Mouse (Mus musculus): Measurements from ENCODE around the gene Erp44. TPM values are rescaled to one million over a fixed set of nuclear protein-coding genes. Genes with fewer than 3 reads are reported as not detected.
A peak's percentile ranks its signal among the peaks of the same experiment; 100 is the strongest.

Gene Erp44
- polyA plus RNA-seq, 1 experiment = 6.5 TPM

DNA sequence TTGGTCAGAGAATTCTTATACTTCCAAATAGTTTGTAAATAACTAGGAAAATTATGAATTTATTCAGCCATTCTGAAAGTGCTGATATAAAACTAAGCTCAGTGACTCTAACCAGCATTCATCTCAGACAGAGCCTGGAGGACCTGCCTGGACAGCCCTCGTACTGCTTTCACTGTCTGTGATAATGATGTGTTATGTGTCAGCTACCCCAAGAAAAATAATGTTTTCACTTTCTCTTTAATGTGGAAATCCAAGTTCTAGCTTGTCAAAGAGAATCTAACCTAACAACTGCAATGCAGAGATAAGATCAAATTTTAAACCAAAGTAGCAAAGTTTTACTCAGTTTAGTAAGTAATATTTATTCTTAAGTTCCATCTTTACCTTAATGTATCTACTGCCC lies 35.6 kb downstream of the Erp44 start:
- no peak for DNase-seq (ENCODE audit: low read depth in 1 of 2, low spot score in 2 of 2)
- WGBS = 33% methylated on average over 1 of the region's 1 CpGs
- peak overlapping the region; percentile 72; the same call in 1 of the 2 replicates for H3K27ac ChIP-seq (ENCODE audit: insufficient read depth, low read length)
- H3K36me3 ChIP-seq (ENCODE audit: control insufficient read depth, insufficient read depth, low read length) = peaks cover 1% of the 10 kb centered on the region; the same call in 1 of the 2 replicates
- H3K4me3 ChIP-seq (ENCODE audit: extremely low read depth, insufficient read depth, insufficient read length) = no peak overlapping the region
- TF ChIP-seq POLR2A (IDR thresholded peaks at IDR 0.05; ENCODE audit: low read depth, low read length) (no peak), CTCF (IDR thresholded peaks at IDR 0.05; ENCODE audit: extremely low read depth, insufficient read depth, insufficient read length, insufficient replicate concordance) (no peak)
- peaks cover 8% of the 10 kb centered on the region; the same call in 1 of the 2 replicates for H3K4me1 ChIP-seq (ENCODE audit: control insufficient read depth, insufficient read depth, insufficient read length)
- no peaks in the 10 kb centered on the region for H3K27me3 ChIP-seq (ENCODE audit: control insufficient read depth, insufficient read depth, low read length)

GRCm38 (mm10) chr4:48242482-48242881 lies 36.9 kb downstream of the Erp44 start:
- WGBS = 41% methylated on average over 4 of the region's 4 CpGs

DNA sequence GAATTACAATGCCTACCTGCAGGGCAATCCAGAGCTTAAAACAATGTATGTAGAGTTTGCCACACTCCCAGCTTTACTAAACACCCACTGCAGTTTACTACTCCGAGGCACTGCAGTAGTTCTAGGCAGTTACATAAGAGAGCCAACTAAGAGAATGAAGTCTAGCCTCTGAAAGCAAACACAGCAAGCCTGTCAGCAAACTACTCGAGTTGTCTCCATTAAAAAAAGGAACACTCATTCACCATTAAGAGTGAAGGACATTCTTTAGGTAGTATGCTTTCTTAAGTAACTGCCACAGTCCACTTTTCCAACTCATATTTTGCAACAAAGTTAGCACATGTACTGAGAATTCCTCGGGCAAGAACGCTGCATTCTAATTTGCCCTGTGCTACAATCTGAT lies 40.3 kb downstream of the Erp44 start:
- Histone ChIP-seq H3K27ac (ENCODE audit: insufficient read depth, low read length) (no peak overlapping the region), H3K36me3 (ENCODE audit: control insufficient read depth, insufficient read depth, low read length) (peaks cover 5% of the 10 kb centered on the region; the same call in 1 of the 2 replicates), H3K27me3 (ENCODE audit: control insufficient read depth, insufficient read depth, low read length) (no peaks in the 10 kb centered on the region), H3K4me1 (ENCODE audit: control insufficient read depth, insufficient read depth, insufficient read length) (peaks cover 6% of the 10 kb centered on the region; the same call in 1 of the 2 replicates), H3K4me3 (ENCODE audit: extremely low read depth, insufficient read depth, insufficient read length) (no peak overlapping the region)
- TF ChIP-seq CTCF (IDR thresholded peaks at IDR 0.05; ENCODE audit: extremely low read depth, insufficient read depth, insufficient read length, insufficient replicate concordance) (no peak), POLR2A (IDR thresholded peaks at IDR 0.05; ENCODE audit: low read depth, low read length) (no peak)
- WGBS = 86% methylated on average over 4 of the region's 4 CpGs
- DNase-seq (ENCODE audit: low read depth in 1 of 2, low spot score in 2 of 2) = no peak

More at GRCm38 (mm10) chr4:48242482-48242881, 36.9 kb downstream of the Erp44 start:
- peak overlapping the region; percentile 23; the same call in 1 of the 2 replicates for H3K27ac ChIP-seq (ENCODE audit: insufficient read depth, low read length)
- H3K36me3 ChIP-seq (ENCODE audit: control insufficient read depth, insufficient read depth, low read length) = peaks cover 1% of the 10 kb centered on the region; the same call in 1 of the 2 replicates
- no peaks in the 10 kb centered on the region for H3K27me3 ChIP-seq (ENCODE audit: control insufficient read depth, insufficient read depth, low read length)
- no peak overlapping the region; the same call in 1 of the 2 replicates for H3K4me3 ChIP-seq (ENCODE audit: extremely low read depth, insufficient read depth, insufficient read length)
- H3K4me1 ChIP-seq (ENCODE audit: control insufficient read depth, insufficient read depth, insufficient read length) = peaks cover 8% of the 10 kb centered on the region; the same call in 1 of the 2 replicates
- TF ChIP-seq CTCF (IDR thresholded peaks at IDR 0.05; ENCODE audit: extremely low read depth, insufficient read depth, insufficient read length, insufficient replicate concordance) = no peak
- TF ChIP-seq POLR2A (IDR thresholded peaks at IDR 0.05; ENCODE audit: low read depth, low read length) = no peak
- peak; percentile 55 to 63 for DNase-seq (ENCODE audit: low read depth in 1 of 2, low spot score in 2 of 2)

DNA sequence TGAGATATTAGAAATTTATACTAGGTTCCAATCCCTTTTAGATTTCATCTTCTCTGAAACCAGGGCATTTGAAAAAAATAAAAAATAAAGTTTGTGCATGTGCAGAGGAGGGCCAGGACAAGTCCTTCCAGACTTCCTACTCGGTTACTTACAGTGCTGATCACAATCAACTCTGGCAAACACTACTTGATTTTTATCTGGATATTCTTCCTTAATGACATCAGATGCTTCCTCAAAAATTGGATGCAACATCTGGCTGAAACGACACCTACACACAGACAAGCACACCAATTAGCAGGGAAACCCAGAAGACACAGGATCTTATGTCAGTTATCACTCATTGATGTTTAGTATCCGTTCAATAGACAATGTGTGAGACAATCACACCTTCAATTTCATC lies 42.6 kb downstream of the Erp44 start:
- H3K36me3 ChIP-seq (ENCODE audit: control insufficient read depth, insufficient read depth, low read length) = peaks cover 5% of the 10 kb centered on the region; the same call in 1 of the 2 replicates
- H3K4me1 ChIP-seq (ENCODE audit: control insufficient read depth, insufficient read depth, insufficient read length) = no peaks in the 10 kb centered on the region
- no peaks in the 10 kb centered on the region for H3K27me3 ChIP-seq (ENCODE audit: control insufficient read depth, insufficient read depth, low read length)
- no peak for DNase-seq (ENCODE audit: low read depth in 1 of 2, low spot score in 2 of 2)
- no peak for TF ChIP-seq CTCF (IDR thresholded peaks at IDR 0.05; ENCODE audit: extremely low read depth, insufficient read depth, insufficient read length, insufficient replicate concordance)
- TF ChIP-seq POLR2A (IDR thresholded peaks at IDR 0.05; ENCODE audit: low read depth, low read length) = no peak
- 85% methylated on average over 3 of the region's 3 CpGs for WGBS
- H3K27ac ChIP-seq (ENCODE audit: insufficient read depth, low read length) = no peak overlapping the region
- H3K4me3 ChIP-seq (ENCODE audit: extremely low read depth, insufficient read depth, insufficient read length) = no peak overlapping the region

- Histone ChIP-seq H3K27ac (ENCODE audit: insufficient read depth, low read length) (no peak overlapping the region), H3K4me1 (ENCODE audit: control insufficient read depth, insufficient read depth, insufficient read length) (no peaks in the 10 kb centered on the region), H3K27me3 (ENCODE audit: control insufficient read depth, insufficient read depth, low read length) (no peaks in the 10 kb centered on the region), H3K36me3 (ENCODE audit: control insufficient read depth, insufficient read depth, low read length) (peaks cover 6% of the 10 kb centered on the region), H3K4me3 (ENCODE audit: extremely low read depth, insufficient read depth, insufficient read length) (no peak overlapping the region)
- no peak for TF ChIP-seq CTCF (IDR thresholded peaks at IDR 0.05; ENCODE audit: extremely low read depth, insufficient read depth, insufficient read length, insufficient replicate concordance)
- no peak for TF ChIP-seq POLR2A (IDR thresholded peaks at IDR 0.05; ENCODE audit: low read depth, low read length)
- DNase-seq (ENCODE audit: low read depth in 1 of 2, low spot score in 2 of 2) = no peak
- WGBS = 75% methylated on average over 3 of the region's 3 CpGs
Measured at GRCm38 (mm10) chr4:48226800-48227199, 52.6 kb downstream of the Erp44 start.

- H3K27me3 ChIP-seq (ENCODE audit: control insufficient read depth, insufficient read depth, low read length) = no peaks in the 10 kb centered on the region
- DNase-seq (ENCODE audit: low read depth in 1 of 2, low spot score in 2 of 2) = no peak
- H3K36me3 ChIP-seq (ENCODE audit: control insufficient read depth, insufficient read depth, low read length) = peaks cover 6% of the 10 kb centered on the region
- 54% methylated on average over 3 of the region's 3 CpGs for WGBS
- H3K4me3 ChIP-seq (ENCODE audit: extremely low read depth, insufficient read depth, insufficient read length) = no peak overlapping the region
- no peaks in the 10 kb centered on the region for H3K4me1 ChIP-seq (ENCODE audit: control insufficient read depth, insufficient read depth, insufficient read length)
- no peak overlapping the region for H3K27ac ChIP-seq (ENCODE audit: insufficient read depth, low read length)
- TF ChIP-seq CTCF (IDR thresholded peaks at IDR 0.05; ENCODE audit: extremely low read depth, insufficient read depth, insufficient read length, insufficient replicate concordance) (no peak), POLR2A (IDR thresholded peaks at IDR 0.05; ENCODE audit: low read depth, low read length) (no peak)
Measured at GRCm38 (mm10) chr4:48225604-48226003, 53.8 kb downstream of the Erp44 start.

- Histone ChIP-seq H3K4me1 (ENCODE audit: control insufficient read depth, insufficient read depth, insufficient read length) (no peaks in the 10 kb centered on the region), H3K27ac (ENCODE audit: insufficient read depth, low read length) (no peak overlapping the region), H3K27me3 (ENCODE audit: control insufficient read depth, insufficient read depth, low read length) (no peaks in the 10 kb centered on the region), H3K4me3 (ENCODE audit: extremely low read depth, insufficient read depth, insufficient read length) (no peak overlapping the region), H3K36me3 (ENCODE audit: control insufficient read depth, insufficient read depth, low read length) (peaks cover 6% of the 10 kb centered on the region)
- peak in 1 of 2 experiments; percentile 48 for DNase-seq (ENCODE audit: low read depth in 1 of 2, low spot score in 2 of 2)
- WGBS = 72% methylated on average over 2 of the region's 2 CpGs
- TF ChIP-seq POLR2A (IDR thresholded peaks at IDR 0.05; ENCODE audit: low read depth, low read length) = no peak
- peak; percentile 73; the same call in 1 of the 2 replicates for TF ChIP-seq CTCF (IDR thresholded peaks at IDR 0.05; ENCODE audit: extremely low read depth, insufficient read depth, insufficient read length, insufficient replicate concordance)
Measured at GRCm38 (mm10) chr4:48225173-48225572, 54.2 kb downstream of the Erp44 start.
